Mouse (Mus musculus) limb, embryonic 12.5 days (tissue): ENCODE measurements around the gene Pigk. TPM values are rescaled to one million over a fixed set of nuclear protein-coding genes. Genes with fewer than 3 reads are reported as not detected.

Source experiments
- ATAC-seq: fragments of 200-750 bp; cut with Nextera tagmentation; 2 replicates; pipeline ENCODE4 v1.8.0; 2017; ENCODE audit warnings: low read depth, moderate TSS enrichment; ENCODE audit not compliant: insufficient number of reproducible peaks, insufficient read depth, low FRiP score, low TSS enrichment
- H3K27ac ChIP-seq: fragments of 300-500 bp; sonication (generic); 2 replicates; pipeline ENCODE4 v1.5.1; 2016; ENCODE audit warnings: mild to moderate bottlenecking, moderate library complexity
- H3K27me3 ChIP-seq: fragments of 300-500 bp; sonication (generic); 2 replicates; pipeline ENCODE4 v1.6.1; 2016; ENCODE audit warnings: mild to moderate bottlenecking, moderate library complexity
- H3K36me3 ChIP-seq: fragments of 300-500 bp; sonication (generic); 2 replicates; pipeline ENCODE4 v1.6.1; 2016; ENCODE audit warnings: mild to moderate bottlenecking, moderate library complexity
- H3K4me1 ChIP-seq: fragments of 300-500 bp; sonication (generic); replicated peaks from 2 replicates; pipeline ENCODE4 v1.6.1; 2016
- H3K4me2 ChIP-seq: fragments of 300-500 bp; sonication (generic); 2 replicates; pipeline ENCODE4 v1.6.1; 2016; ENCODE audit warnings: mild to moderate bottlenecking, moderate library complexity
- H3K4me3 ChIP-seq: fragments of 300-500 bp; sonication (generic); replicated peaks from 2 replicates; pipeline ENCODE4 v1.5.1; 2016; ENCODE audit warnings: mild to moderate bottlenecking
- H3K9ac ChIP-seq: fragments of 300-500 bp; sonication (generic); replicated peaks from 2 replicates; pipeline ENCODE4 v1.6.1; 2016; ENCODE audit warnings: mild to moderate bottlenecking, moderate library complexity
- H3K9me3 ChIP-seq: fragments of 300-500 bp; sonication (generic); 2 replicates; pipeline ENCODE4 v1.6.1; 2016; ENCODE audit warnings: mild to moderate bottlenecking, moderate library complexity
- WGBS: fragments of 180-500 bp; shearing (Covaris S2); methylation state at CpG from one replicate; pipeline ENCODE4 v1.1.7; 2016; 5-methylcytosine and 5-hydroxymethylcytosine counted together
- polyA plus RNA-seq: library from polyadenylated mRNA; unstranded; fragments of >200 nt; fragmentation: Nextera tagmentation; extraction: Ambion mirVana; gene quantifications from 2 replicates; pipeline ENCODE4 v1.2.1, GENCODE M21; 2016

Pigk gene
- polyA plus RNA-seq, 1 experiment from 2014 or later = 49.4 TPM

DNA sequence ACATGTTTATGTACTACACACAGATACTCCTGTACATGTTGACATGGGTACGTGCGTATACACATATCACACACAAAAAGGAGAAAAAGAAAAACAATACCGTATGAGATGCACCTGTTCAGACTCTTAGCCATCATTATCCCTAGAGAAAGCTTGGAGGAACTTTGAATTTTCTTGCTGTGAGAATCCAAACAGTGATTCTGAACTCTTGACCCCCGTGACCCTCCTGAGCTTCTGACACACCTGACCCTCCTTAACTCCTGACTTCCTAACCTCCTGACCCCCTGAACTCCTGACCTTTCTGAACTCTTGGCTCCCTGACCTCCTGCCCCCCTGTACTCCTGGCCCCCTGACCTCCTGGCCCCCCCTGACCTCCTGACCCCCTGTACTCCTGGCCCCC lies 19.1 kb downstream of the Pigk start:
- no peak overlapping the region for H3K27ac ChIP-seq
- H3K9ac ChIP-seq = no peak overlapping the region
- H3K4me3 ChIP-seq = no peak overlapping the region
- 94% methylated on average over 4 of the region's 4 CpGs for WGBS
- H3K9me3 ChIP-seq = no peaks in the 10 kb centered on the region
- no peak overlapping the region for H3K4me2 ChIP-seq
- H3K4me1 ChIP-seq = no peaks in the 10 kb centered on the region
- H3K27me3 ChIP-seq = no peaks in the 10 kb centered on the region
- no peaks in the 10 kb centered on the region for H3K36me3 ChIP-seq
- no peak for ATAC-seq

GRCm38 (mm10) chr3:152733513-152733912 lies 19.6 kb downstream of the Pigk start:
- Histone ChIP-seq H3K4me3 (no peak overlapping the region), H3K9ac (no peak overlapping the region), H3K4me2 (no peak overlapping the region), H3K27ac (no peak overlapping the region), H3K9me3 (no peaks in the 10 kb centered on the region), H3K4me1 (no peaks in the 10 kb centered on the region), H3K27me3 (no peaks in the 10 kb centered on the region), H3K36me3 (0 out of 2 replicates have a peak, but pooled peaks cover 3% of the 10 kb centered on the region)
- no peak for ATAC-seq

GRCm38 (mm10) chr3:152734100-152734499 lies 20.2 kb downstream of the Pigk start:
- Histone ChIP-seq H3K9me3 (no peaks in the 10 kb centered on the region), H3K36me3 (0 out of 2 replicates have a peak, but pooled peaks cover 3% of the 10 kb centered on the region), H3K4me3 (no peak overlapping the region), H3K4me2 (no peak overlapping the region), H3K9ac (no peak overlapping the region), H3K27me3 (no peaks in the 10 kb centered on the region), H3K27ac (no peak overlapping the region), H3K4me1 (no peaks in the 10 kb centered on the region)
- no peak for ATAC-seq
- WGBS = 90% methylated on average over 11 of the region's 11 CpGs

GRCm38 (mm10) chr3:152735601-152736250 lies 21.8 kb downstream of the Pigk start:
- H3K9ac ChIP-seq = no peak overlapping the region
- H3K4me1 ChIP-seq = no peaks in the 10 kb centered on the region
- no peaks in the 10 kb centered on the region for H3K9me3 ChIP-seq
- H3K36me3 ChIP-seq = 0 out of 2 replicates have a peak, but pooled peaks cover 3% of the 10 kb centered on the region
- no peaks in the 10 kb centered on the region for H3K27me3 ChIP-seq
- 79% methylated on average over 10 of the region's 10 CpGs for WGBS
- ATAC-seq = no peak
- no peak overlapping the region for H3K27ac ChIP-seq
- no peak overlapping the region for H3K4me2 ChIP-seq
- no peak overlapping the region for H3K4me3 ChIP-seq

DNA sequence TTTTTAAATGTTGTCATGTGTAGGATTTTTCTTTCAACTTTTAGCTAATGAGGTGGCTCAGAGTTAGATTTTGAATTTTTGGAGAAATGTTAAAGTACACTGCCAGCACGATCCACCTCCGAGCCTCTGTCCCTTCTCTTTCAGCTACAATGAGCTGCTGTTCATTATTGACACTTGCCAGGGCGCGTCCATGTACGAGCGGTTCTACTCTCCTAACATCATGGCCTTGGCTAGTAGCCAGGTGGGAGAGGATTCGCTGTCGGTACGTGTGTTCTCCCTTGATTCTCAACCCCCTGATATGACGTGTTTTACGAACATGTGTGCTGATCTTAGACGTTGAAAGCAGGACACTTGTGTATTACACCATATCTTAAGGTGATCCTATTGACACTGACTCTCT lies 30.4 kb downstream of the Pigk start:
- Histone ChIP-seq H3K4me3 (no peak overlapping the region), H3K27me3 (no peaks in the 10 kb centered on the region), H3K9ac (no peak overlapping the region), H3K36me3 (peaks cover 11% of the 10 kb centered on the region; the same call in 1 of the 2 replicates), H3K4me2 (no peak overlapping the region), H3K27ac (no peak overlapping the region), H3K9me3 (no peaks in the 10 kb centered on the region), H3K4me1 (0 out of 2 replicates have a peak, but pooled peaks cover 2% of the 10 kb centered on the region)
- 89% methylated on average over 12 of the region's 12 CpGs for WGBS
- no peak for ATAC-seq

DNA sequence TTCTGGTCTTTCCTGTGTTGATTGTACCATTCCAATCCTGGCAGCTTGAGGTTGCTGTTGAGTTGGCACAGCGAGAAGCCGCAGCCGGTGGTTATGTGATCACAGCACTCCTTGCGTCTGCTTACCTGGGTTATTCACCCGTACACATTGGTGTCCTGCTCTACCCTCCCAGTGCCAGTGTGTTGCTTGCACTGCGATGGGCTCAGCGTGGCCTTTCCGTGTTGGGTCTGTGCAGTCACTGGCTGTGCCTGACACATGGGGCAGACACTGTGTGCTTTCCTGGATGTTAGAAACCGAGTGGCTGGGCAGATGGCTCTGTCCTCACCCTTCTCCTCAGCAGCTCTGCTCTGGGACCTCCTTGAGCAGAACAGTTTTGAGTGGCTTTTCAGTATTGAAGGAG lies 31.7 kb downstream of the Pigk start:
- 0 out of 2 replicates have a peak, but pooled peaks cover 2% of the 10 kb centered on the region for H3K4me1 ChIP-seq
- WGBS = 94% methylated on average over 9 of the region's 9 CpGs
- H3K4me3 ChIP-seq = no peak overlapping the region
- no peak for ATAC-seq
- H3K9me3 ChIP-seq = no peaks in the 10 kb centered on the region
- no peaks in the 10 kb centered on the region for H3K27me3 ChIP-seq
- H3K27ac ChIP-seq = no peak overlapping the region
- H3K9ac ChIP-seq = no peak overlapping the region
- peaks cover 11% of the 10 kb centered on the region; the same call in 1 of the 2 replicates for H3K36me3 ChIP-seq
- H3K4me2 ChIP-seq = no peak overlapping the region

- Histone ChIP-seq H3K9ac (no peak overlapping the region), H3K4me2 (no peak overlapping the region), H3K4me1 (no peaks in the 10 kb centered on the region), H3K27me3 (no peaks in the 10 kb centered on the region), H3K27ac (no peak overlapping the region), H3K4me3 (no peak overlapping the region), H3K9me3 (no peaks in the 10 kb centered on the region; the same call in 1 of the 2 replicates), H3K36me3 (peaks cover 19% of the 10 kb centered on the region)
- no peak for ATAC-seq
- WGBS = 33% methylated on average over 3 of the region's 3 CpGs
Observed at GRCm38 (mm10) chr3:152749461-152749871, 35.6 kb downstream of the Pigk start.

DNA sequence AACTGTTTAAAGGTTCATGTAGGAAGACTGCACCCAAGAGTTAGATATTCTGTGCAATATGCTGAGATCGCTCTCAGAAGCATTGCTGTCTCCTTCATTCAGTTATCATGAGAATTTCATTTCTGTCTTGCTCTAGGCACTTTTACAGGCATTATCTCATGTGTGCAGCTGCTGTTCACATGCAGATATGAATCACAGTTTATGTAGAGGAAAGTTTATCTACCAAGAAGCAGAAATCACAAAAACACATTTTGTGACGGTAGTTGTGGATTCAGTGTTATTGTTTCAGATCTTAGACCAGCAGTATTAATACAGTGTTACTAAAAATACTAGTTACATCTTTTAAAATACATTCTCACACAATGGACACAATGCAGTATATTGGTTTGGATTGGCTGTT lies 36.0 kb downstream of the Pigk start:
- no peaks in the 10 kb centered on the region for H3K27me3 ChIP-seq
- no peaks in the 10 kb centered on the region for H3K4me1 ChIP-seq
- WGBS = 85% methylated on average over 2 of the region's 2 CpGs
- ATAC-seq = no peak
- H3K9me3 ChIP-seq = no peaks in the 10 kb centered on the region; the same call in 1 of the 2 replicates
- H3K27ac ChIP-seq = no peak overlapping the region
- no peak overlapping the region for H3K9ac ChIP-seq
- H3K4me3 ChIP-seq = no peak overlapping the region
- H3K36me3 ChIP-seq = peaks cover 19% of the 10 kb centered on the region
- no peak overlapping the region for H3K4me2 ChIP-seq

GRCm38 (mm10) chr3:152752911-152753310 lies 39.0 kb downstream of the Pigk start:
- Histone ChIP-seq H3K27ac (no peak overlapping the region), H3K4me2 (no peak overlapping the region), H3K4me1 (peaks cover 9% of the 10 kb centered on the region), H3K36me3 (peaks cover 11% of the 10 kb centered on the region), H3K9ac (no peak overlapping the region), H3K9me3 (no peaks in the 10 kb centered on the region; the same call in 1 of the 2 replicates), H3K27me3 (no peaks in the 10 kb centered on the region), H3K4me3 (no peak overlapping the region)
- 96% methylated on average over 1 of the region's 1 CpGs for WGBS
- no peak for ATAC-seq

DNA sequence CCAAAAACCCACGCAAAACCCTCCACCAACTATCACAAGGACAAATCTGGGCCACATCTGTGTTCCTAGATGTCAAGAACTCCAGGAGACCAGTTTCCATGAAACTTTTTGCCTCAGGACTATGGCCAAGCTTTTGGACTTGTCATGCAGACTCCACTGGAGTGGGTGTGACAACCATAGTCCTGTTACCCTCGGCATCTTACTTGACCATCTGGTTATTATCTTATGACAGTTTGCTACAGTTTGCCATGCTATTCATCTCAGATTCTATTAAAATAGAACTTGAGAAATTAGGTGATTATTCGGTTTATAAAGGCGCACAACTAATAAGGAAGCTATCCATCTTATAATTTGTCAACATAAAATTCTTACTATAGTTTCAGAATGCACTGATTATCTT lies 39.4 kb downstream of the Pigk start:
- Histone ChIP-seq H3K4me2 (no peak overlapping the region), H3K27me3 (no peaks in the 10 kb centered on the region), H3K9me3 (no peaks in the 10 kb centered on the region; the same call in 1 of the 2 replicates), H3K36me3 (peaks cover 11% of the 10 kb centered on the region), H3K27ac (no peak overlapping the region), H3K9ac (no peak overlapping the region), H3K4me1 (peaks cover 9% of the 10 kb centered on the region), H3K4me3 (no peak overlapping the region)
- 82% methylated on average over 4 of the region's 4 CpGs for WGBS
- ATAC-seq = no peak

DNA sequence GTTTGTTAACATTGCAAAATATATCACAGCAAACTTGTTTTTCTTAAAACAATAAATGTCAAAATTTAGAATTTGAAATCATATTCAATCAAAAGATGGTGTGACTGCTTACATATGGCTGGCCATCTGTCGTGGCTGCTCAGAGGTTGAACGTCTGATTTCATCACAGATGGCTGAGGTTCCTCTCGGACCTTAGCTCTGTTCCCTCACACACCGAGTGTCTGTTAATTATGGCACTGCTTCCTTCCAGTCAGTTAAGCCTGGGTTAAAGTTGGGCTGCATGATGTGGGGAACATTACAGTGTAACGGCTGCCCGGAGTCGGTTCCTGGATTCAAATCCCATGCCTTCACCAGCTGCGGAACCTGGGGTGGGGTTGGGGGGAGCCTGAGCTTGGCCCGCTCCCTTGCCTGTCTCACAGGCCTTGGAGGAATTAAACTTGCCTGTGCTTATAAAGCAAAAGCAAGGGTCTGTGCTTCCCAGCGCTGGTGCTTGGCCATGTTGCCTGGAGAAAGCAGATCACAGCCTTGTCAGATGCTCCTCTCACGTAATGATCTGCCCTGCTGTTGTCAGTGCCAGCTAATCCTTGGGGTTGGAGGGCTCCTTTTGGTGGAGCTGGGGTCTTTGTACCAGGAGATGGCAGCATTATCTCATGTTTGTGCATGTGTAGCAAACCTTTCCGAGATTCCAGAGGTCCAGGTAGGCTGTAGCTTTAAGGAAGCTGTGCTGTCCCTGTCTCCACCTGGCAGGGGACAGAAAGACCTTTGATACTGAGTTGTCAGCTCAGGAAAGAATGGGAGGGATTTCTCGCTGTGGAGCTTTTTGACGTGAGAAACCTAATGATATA lies 40.2 kb downstream of the Pigk start:
- WGBS = 77% methylated on average over 14 of the region's 14 CpGs
- Histone ChIP-seq H3K27ac (no peak overlapping the region), H3K36me3 (peaks cover 11% of the 10 kb centered on the region), H3K4me2 (no peak overlapping the region), H3K4me1 (peaks cover 17% of the 10 kb centered on the region), H3K4me3 (no peak overlapping the region), H3K9ac (no peak overlapping the region), H3K9me3 (no peaks in the 10 kb centered on the region; the same call in 1 of the 2 replicates), H3K27me3 (no peaks in the 10 kb centered on the region)
- no peak for ATAC-seq
